Mouse (Mus musculus) limb, embryonic 13.5 days (tissue): Measurements from ENCODE around the gene Lsamp. TPM values are rescaled to one million over a fixed set of nuclear protein-coding genes. Genes with fewer than 3 reads are reported as not detected.

Experiments used
- ATAC-seq: fragments of 200-750 bp; cut with Nextera tagmentation; 2 replicates; pipeline ENCODE4 v1.8.0; 2017; ENCODE audit warnings: low read depth, moderate number of reproducible peaks, moderate TSS enrichment; ENCODE audit not compliant: low FRiP score
- H3K27ac ChIP-seq: fragments of 300-500 bp; sonication (generic); 2 replicates; pipeline ENCODE4 v1.5.1; 2015; ENCODE audit warnings: inconsistent platforms, mild to moderate bottlenecking, moderate library complexity
- H3K27me3 ChIP-seq: fragments of 300-500 bp; sonication (generic); 2 replicates; pipeline ENCODE4 v1.6.1; 2015; ENCODE audit warnings: mild to moderate bottlenecking, inconsistent platforms
- H3K36me3 ChIP-seq: fragments of 300-500 bp; sonication (generic); 2 replicates; pipeline ENCODE4 v1.6.1; 2015; ENCODE audit warnings: inconsistent platforms, mild to moderate bottlenecking, moderate library complexity
- H3K4me1 ChIP-seq: fragments of 300-500 bp; sonication (generic); 2 replicates; pipeline ENCODE4 v1.6.1; 2015; ENCODE audit warnings: inconsistent platforms
- H3K4me2 ChIP-seq: fragments of 300-500 bp; sonication (generic); replicated peaks from 2 replicates; pipeline ENCODE4 v1.6.1; 2015; ENCODE audit warnings: inconsistent platforms, mild to moderate bottlenecking, moderate library complexity
- H3K4me3 ChIP-seq: fragments of 300-500 bp; sonication (generic); 2 replicates; pipeline ENCODE4 v1.5.1; 2015; ENCODE audit warnings: moderate library complexity, mild to moderate bottlenecking, inconsistent platforms
- H3K9ac ChIP-seq: fragments of 300-500 bp; sonication (generic); 2 replicates; pipeline ENCODE4 v1.6.1; 2015; ENCODE audit warnings: mild to moderate bottlenecking, inconsistent platforms
- H3K9me3 ChIP-seq: fragments of 300-500 bp; sonication (generic); 2 replicates; pipeline ENCODE4 v1.6.1; 2016; ENCODE audit warnings: inconsistent platforms
- WGBS: fragments of 180-500 bp; shearing (Covaris S2); methylation state at CpG from one replicate; pipeline ENCODE4 v1.1.7; 2015; 5-methylcytosine and 5-hydroxymethylcytosine counted together
- polyA plus RNA-seq: library from polyadenylated mRNA; unstranded; fragments of >200 nt; fragmentation: Nextera tagmentation; extraction: Ambion mirVana; gene quantifications from 2 replicates; pipeline ENCODE4 v1.2.1, GENCODE M21; 2015

Gene Lsamp
- polyA plus RNA-seq, 1 experiment from 2014 or later = 11.3 TPM

GRCm38 (mm10) chr16:41701790-41702428 is 1717.7 kb downstream of the Lsamp start:
- Histone ChIP-seq H3K9ac (no peak overlapping the region), H3K27me3 (no peaks in the 10 kb centered on the region), H3K27ac (no peak overlapping the region), H3K4me2 (no peak overlapping the region), H3K9me3 (no peaks in the 10 kb centered on the region), H3K4me3 (no peak overlapping the region), H3K36me3 (no peaks in the 10 kb centered on the region), H3K4me1 (no peaks in the 10 kb centered on the region)
- no peak for ATAC-seq
- WGBS = 89% methylated on average over 5 of the region's 5 CpGs

- H3K27me3 ChIP-seq = no peaks in the 10 kb centered on the region
- H3K9ac ChIP-seq = no peak overlapping the region
- H3K4me2 ChIP-seq = no peak overlapping the region
- no peaks in the 10 kb centered on the region for H3K36me3 ChIP-seq
- ATAC-seq = no peak
- WGBS = 77% methylated on average over 9 of the region's 9 CpGs
- no peaks in the 10 kb centered on the region for H3K9me3 ChIP-seq
- H3K4me3 ChIP-seq = no peak overlapping the region
- H3K27ac ChIP-seq = no peak overlapping the region
- no peaks in the 10 kb centered on the region for H3K4me1 ChIP-seq
These were observed 1744.9 kb downstream of the Lsamp start for GRCm38 (mm10) chr16:41728900-41729585.

GRCm38 (mm10) chr16:41729911-41730310 is 1745.8 kb downstream of the Lsamp start:
- Histone ChIP-seq H3K4me3 (no peak overlapping the region), H3K9me3 (no peaks in the 10 kb centered on the region), H3K36me3 (no peaks in the 10 kb centered on the region), H3K27ac (no peak overlapping the region), H3K4me1 (no peaks in the 10 kb centered on the region), H3K27me3 (no peaks in the 10 kb centered on the region), H3K9ac (no peak overlapping the region), H3K4me2 (no peak overlapping the region)
- no peak for ATAC-seq
- 95% methylated on average over 1 of the region's 1 CpGs for WGBS

- H3K36me3 ChIP-seq = no peaks in the 10 kb centered on the region
- H3K9ac ChIP-seq = no peak overlapping the region
- ATAC-seq = no peak
- 49% methylated on average over 4 of the region's 4 CpGs for WGBS
- H3K9me3 ChIP-seq = no peaks in the 10 kb centered on the region
- H3K27ac ChIP-seq = no peak overlapping the region
- no peak overlapping the region for H3K4me2 ChIP-seq
- H3K27me3 ChIP-seq = no peaks in the 10 kb centered on the region
- no peak overlapping the region for H3K4me3 ChIP-seq
- H3K4me1 ChIP-seq = peaks cover 4% of the 10 kb centered on the region; the same call in 1 of the 2 replicates
These were observed 1760.9 kb downstream of the Lsamp start for GRCm38 (mm10) chr16:41745037-41745436.

- H3K4me3 ChIP-seq = no peak overlapping the region
- H3K4me2 ChIP-seq = no peak overlapping the region
- H3K27ac ChIP-seq = no peak overlapping the region
- no peaks in the 10 kb centered on the region for H3K36me3 ChIP-seq
- no peak for ATAC-seq
- no peaks in the 10 kb centered on the region for H3K27me3 ChIP-seq
- peaks cover 4% of the 10 kb centered on the region; the same call in 1 of the 2 replicates for H3K4me1 ChIP-seq
- H3K9ac ChIP-seq = no peak overlapping the region
- 71% methylated on average over 11 of the region's 11 CpGs for WGBS
- H3K9me3 ChIP-seq = no peaks in the 10 kb centered on the region
These were observed 1762.2 kb downstream of the Lsamp start for GRCm38 (mm10) chr16:41746235-41746911.

GRCm38 (mm10) chr16:41747874-41748273 is 1763.7 kb downstream of the Lsamp start:
- Histone ChIP-seq H3K9me3 (no peaks in the 10 kb centered on the region), H3K36me3 (no peaks in the 10 kb centered on the region), H3K4me1 (peaks cover 4% of the 10 kb centered on the region; the same call in 1 of the 2 replicates), H3K9ac (no peak overlapping the region), H3K27me3 (no peaks in the 10 kb centered on the region), H3K4me3 (no peak overlapping the region), H3K4me2 (no peak overlapping the region), H3K27ac (no peak overlapping the region)
- 82% methylated on average over 2 of the region's 2 CpGs for WGBS
- no peak for ATAC-seq

- Histone ChIP-seq H3K27ac (no peak overlapping the region), H3K9ac (no peak overlapping the region), H3K4me1 (peaks cover 4% of the 10 kb centered on the region; the same call in 1 of the 2 replicates), H3K4me3 (no peak overlapping the region), H3K4me2 (no peak overlapping the region), H3K27me3 (no peaks in the 10 kb centered on the region), H3K36me3 (no peaks in the 10 kb centered on the region), H3K9me3 (no peaks in the 10 kb centered on the region)
- no peak for ATAC-seq
- 88% methylated on average over 2 of the region's 2 CpGs for WGBS
These were observed 1764.6 kb downstream of the Lsamp start for GRCm38 (mm10) chr16:41748759-41749158.

- no peaks in the 10 kb centered on the region for H3K4me1 ChIP-seq
- no peak overlapping the region for H3K27ac ChIP-seq
- no peak overlapping the region for H3K9ac ChIP-seq
- no peaks in the 10 kb centered on the region for H3K36me3 ChIP-seq
- H3K4me2 ChIP-seq = no peak overlapping the region
- H3K27me3 ChIP-seq = no peaks in the 10 kb centered on the region
- no peaks in the 10 kb centered on the region for H3K9me3 ChIP-seq
- ATAC-seq = no peak
- H3K4me3 ChIP-seq = no peak overlapping the region
- 81% methylated on average over 6 of the region's 6 CpGs for WGBS
These were observed 1780.1 kb downstream of the Lsamp start for GRCm38 (mm10) chr16:41764285-41764684.

- WGBS = 63% methylated on average over 4 of the region's 4 CpGs
- no peak for ATAC-seq
- Histone ChIP-seq H3K27ac (no peak overlapping the region), H3K4me3 (no peak overlapping the region), H3K9me3 (no peaks in the 10 kb centered on the region), H3K36me3 (no peaks in the 10 kb centered on the region), H3K9ac (no peak overlapping the region), H3K4me1 (no peaks in the 10 kb centered on the region), H3K27me3 (no peaks in the 10 kb centered on the region), H3K4me2 (no peak overlapping the region)
These were observed 1787.4 kb downstream of the Lsamp start for GRCm38 (mm10) chr16:41771427-41772125.

- Histone ChIP-seq H3K27ac (no peak overlapping the region), H3K9ac (no peak overlapping the region), H3K4me2 (no peak overlapping the region), H3K9me3 (no peaks in the 10 kb centered on the region), H3K36me3 (no peaks in the 10 kb centered on the region), H3K4me1 (no peaks in the 10 kb centered on the region), H3K4me3 (no peak overlapping the region), H3K27me3 (no peaks in the 10 kb centered on the region)
- 73% methylated on average over 1 of the region's 1 CpGs for WGBS
- ATAC-seq = no peak
These were observed 1793.4 kb downstream of the Lsamp start for GRCm38 (mm10) chr16:41777586-41777985.

- Histone ChIP-seq H3K4me3 (no peak overlapping the region), H3K27me3 (no peaks in the 10 kb centered on the region), H3K9me3 (no peaks in the 10 kb centered on the region), H3K9ac (no peak overlapping the region), H3K4me2 (no peak overlapping the region), H3K36me3 (no peaks in the 10 kb centered on the region), H3K27ac (no peak overlapping the region), H3K4me1 (0 out of 2 replicates have a peak, but pooled peaks cover 5% of the 10 kb centered on the region)
- no peak for ATAC-seq
- 79% methylated on average over 2 of the region's 2 CpGs for WGBS
These were observed 1801.4 kb downstream of the Lsamp start for GRCm38 (mm10) chr16:41785600-41785999.

- no peak for ATAC-seq
- Histone ChIP-seq H3K9ac (no peak overlapping the region), H3K4me1 (0 out of 2 replicates have a peak, but pooled peaks cover 5% of the 10 kb centered on the region), H3K9me3 (no peaks in the 10 kb centered on the region), H3K36me3 (no peaks in the 10 kb centered on the region), H3K4me3 (no peak overlapping the region), H3K27ac (no peak overlapping the region), H3K27me3 (no peaks in the 10 kb centered on the region), H3K4me2 (no peak overlapping the region)
- WGBS = 84% methylated on average over 3 of the region's 3 CpGs
These were observed 1802.5 kb downstream of the Lsamp start for GRCm38 (mm10) chr16:41786704-41787103.
